In genomic region chr11:86351766-86352315, GRCm38 (mm10) we compare ENCODE assay signal across 16 mouse cellular contexts. TPM values are rescaled to one million over a fixed set of nuclear protein-coding genes. Genes with fewer than 3 reads are reported as not detected.
DNase-seq lines count a peak whose midpoint lies in the region; ATAC-seq lines count a peak whose summit lies in the region.
"Had no signal": no experiment of that assay in that cellular context is flagged by ENCODE, and none has a peak within 500 bp of the region (broad histone marks: within the 10 kb centered on the region; RNA-seq: fewer than 3 reads in every experiment).

No protein-coding gene starts in this region.

- no peak overlapping the region for H3K9ac ChIP-seq in embryonic facial prominence, embryonic 14.5 days (ENCODE audit: low read depth, low read length)
- no peak overlapping the region for H3K9ac ChIP-seq in hindbrain, embryonic 12.5 days
- no peak overlapping the region for H3K9ac ChIP-seq in hindbrain, embryonic 13.5 days
- H3K9ac ChIP-seq: embryonic facial prominence, embryonic 13.5 days; heart, embryonic 12.5 days; lung, embryonic 14.5 days had no signal

- H3K27ac ChIP-seq in embryonic facial prominence, embryonic 14.5 days (replicated peaks; ENCODE audit: low read depth, low read length) = no peak overlapping the region
- H3K27ac ChIP-seq in embryonic facial prominence, embryonic 10.5 days (replicated peaks) = no peak overlapping the region
- no peak overlapping the region for H3K27ac ChIP-seq in hindbrain, embryonic 12.5 days
- H3K27ac ChIP-seq in hindbrain, embryonic 13.5 days = no peak overlapping the region
- H3K27ac ChIP-seq: embryonic facial prominence, embryonic 13.5 days had no signal

- H3K27me3 ChIP-seq in embryonic facial prominence, embryonic 14.5 days (replicated peaks; ENCODE audit: control insufficient read depth, insufficient read depth, low read length) = no peaks in the 10 kb centered on the region
- no peaks in the 10 kb centered on the region for H3K27me3 ChIP-seq in embryonic facial prominence, embryonic 10.5 days (replicated peaks; ENCODE audit: low read depth, poor library complexity, severe bottlenecking)
- no peaks in the 10 kb centered on the region for H3K27me3 ChIP-seq in hindbrain, embryonic 12.5 days
- no peaks in the 10 kb centered on the region for H3K27me3 ChIP-seq in hindbrain, embryonic 13.5 days
- H3K27me3 ChIP-seq: embryonic facial prominence, embryonic 13.5 days; heart, embryonic 12.5 days had no signal

- ATAC-seq in embryonic facial prominence, embryonic 14.5 days (ENCODE audit: low read depth) = 0 out of 2 replicates have a peak, but pooled peaks have one; percentile 47
- ATAC-seq in hindbrain, embryonic 12.5 days (ENCODE audit: low FRiP score) = peak; percentile 46; the same call in 1 of the 2 replicates
- no peak for ATAC-seq in hindbrain, embryonic 13.5 days (ENCODE audit: low FRiP score)
- ATAC-seq: intestine, embryonic 16.5 days had no signal

- H3K36me3 ChIP-seq in embryonic facial prominence, embryonic 14.5 days (ENCODE audit: control insufficient read depth, insufficient read depth, low read length) = peaks cover 26% of the 10 kb centered on the region
- peaks cover 37% of the 10 kb centered on the region for H3K36me3 ChIP-seq in embryonic facial prominence, embryonic 10.5 days (replicated peaks)
- H3K36me3 ChIP-seq in hindbrain, embryonic 12.5 days = peaks cover 5% of the 10 kb centered on the region; the same call in 1 of the 2 replicates
- peaks cover 3% of the 10 kb centered on the region for H3K36me3 ChIP-seq in hindbrain, embryonic 13.5 days

- no peaks in the 10 kb centered on the region for H3K9me3 ChIP-seq in embryonic facial prominence, embryonic 14.5 days (ENCODE audit: control insufficient read depth, low read length)
- H3K9me3 ChIP-seq in embryonic facial prominence, embryonic 10.5 days = no peaks in the 10 kb centered on the region
- H3K9me3 ChIP-seq in hindbrain, embryonic 12.5 days (replicated peaks) = no peaks in the 10 kb centered on the region
- no peaks in the 10 kb centered on the region for H3K9me3 ChIP-seq in hindbrain, embryonic 13.5 days
- H3K9me3 ChIP-seq: embryonic facial prominence, embryonic 13.5 days; G1E; heart, embryonic 12.5 days had no signal

- DNase-seq in embryonic facial prominence, embryonic 14.5 days (ENCODE audit: low spot score) = peak; percentile 14
- DNase-seq in embryonic facial prominence, embryonic 10.5 days (ENCODE audit: low spot score) = no peak
- DNase-seq in right cerebral cortex, adult 18-20 months = peak; percentile 15
- DNase-seq in right cerebral cortex, postnatal 14 days = no peak
- no peak for DNase-seq in MN1 (ENCODE audit: low spot score)
- DNase-seq in gastrocnemius, postnatal 25 days = no peak
- DNase-seq: adrenal gland, postnatal 25 days; heart, postnatal 4 days; layer of hippocampus, adult 9-11 months; lung, embryonic 14.5 days had no signal

- peaks cover 22% of the 10 kb centered on the region for H3K4me1 ChIP-seq in embryonic facial prominence, embryonic 14.5 days (ENCODE audit: control insufficient read depth, insufficient read depth, low read length)
- peaks cover 29% of the 10 kb centered on the region for H3K4me1 ChIP-seq in embryonic facial prominence, embryonic 10.5 days
- H3K4me1 ChIP-seq in hindbrain, embryonic 12.5 days = peaks cover 35% of the 10 kb centered on the region
- H3K4me1 ChIP-seq in hindbrain, embryonic 13.5 days (replicated peaks) = peaks cover 37% of the 10 kb centered on the region

- 46% methylated on average over 3 of the region's 3 CpGs for WGBS in embryonic facial prominence, embryonic 14.5 days
- 48% methylated on average over 3 of the region's 3 CpGs for WGBS in embryonic facial prominence, embryonic 10.5 days
- 41% methylated on average over 3 of the region's 3 CpGs for WGBS in hindbrain, embryonic 12.5 days
- WGBS in hindbrain, embryonic 13.5 days = 19% methylated on average over 3 of the region's 3 CpGs

- H3K4me3 ChIP-seq in embryonic facial prominence, embryonic 14.5 days (ENCODE audit: low read depth, low read length) = no peak overlapping the region
- no peak overlapping the region for H3K4me3 ChIP-seq in embryonic facial prominence, embryonic 10.5 days
- no peak overlapping the region for H3K4me3 ChIP-seq in hindbrain, embryonic 12.5 days
- H3K4me3 ChIP-seq in hindbrain, embryonic 13.5 days = no peak overlapping the region
- H3K4me3 ChIP-seq: embryonic facial prominence, embryonic 13.5 days; heart, embryonic 12.5 days had no signal

- H3K4me2 ChIP-seq in embryonic facial prominence, embryonic 14.5 days (ENCODE audit: low read depth, low read length) = no peak overlapping the region
- H3K4me2 ChIP-seq in hindbrain, embryonic 12.5 days (replicated peaks) = no peak overlapping the region
- H3K4me2 ChIP-seq in hindbrain, embryonic 13.5 days = no peak overlapping the region
- H3K4me2 ChIP-seq: embryonic facial prominence, embryonic 13.5 days; heart, embryonic 12.5 days; lung, embryonic 14.5 days had no signal

RNA-seq across cellular contexts. Expression of gene Med13, which starts 5.6 kb away (rescaled TPM):
- 14.1 and 15.6 TPM in 2 replicates for polyA plus RNA-seq in embryonic facial prominence, embryonic 14.5 days (2014; fragmentation: Nextera tagmentation; extraction: Ambion mirVana)
- 7.2 and 9.3 TPM in 2 replicates for polyA plus RNA-seq in embryonic facial prominence, embryonic 10.5 days (2016; fragmentation: Nextera tagmentation; extraction: Ambion mirVana)
- polyA plus RNA-seq in hindbrain, embryonic 12.5 days (2016; fragmentation: Nextera tagmentation; extraction: Ambion mirVana) = 11.4 and 15.1 TPM in 2 replicates
- 9.4 and 10.3 TPM in 2 replicates for polyA plus RNA-seq in hindbrain, embryonic 13.5 days (2015; fragmentation: Nextera tagmentation; extraction: Ambion mirVana)
- 10 to 100 TPM; 33.2 to 35.2 TPM for total RNA-seq in gastrocnemius, postnatal 25 days (2021)

Comparison
In these comparisons a context has a peak if more than half of its experiments do, and no peak if none do; other contexts are left out.
1. DNase-seq: peak in embryonic facial prominence, embryonic 14.5 days (single experiment) and right cerebral cortex, adult 18-20 months (single experiment); none in embryonic facial prominence, embryonic 10.5 days (single experiment), right cerebral cortex, postnatal 14 days (single experiment), MN1 (single experiment) and gastrocnemius, postnatal 25 days (single experiment).